Mouse (Mus musculus) embryo, embryonic 11 days (tissue): ENCODE results near the gene Hoxa7.

ENCODE experiments used
- DNase-seq: peaks from one replicate; pipeline ENCODE4 v3.0.0-alpha.2; 2015

Gene Hoxa7

GRCm38 (mm10) chr6:52208868-52209684, 12.6 kb downstream of the Hoxa7 start:
- no peak for DNase-seq

GRCm38 (mm10) chr6:52208072-52208867, 13.4 kb downstream of the Hoxa7 start, which contains the start of gene Hoxa6:
Hoxa6 (minus strand) TSS chr6:52208722.
- no peak for DNase-seq

GRCm38 (mm10) chr6:52207684-52207976, 14.0 kb downstream of the Hoxa7 start:
- no peak for DNase-seq

GRCm38 (mm10) chr6:52206882-52207683, 14.6 kb downstream of the Hoxa7 start:
- no peak for DNase-seq

GRCm38 (mm10) chr6:52205638-52206621, 15.7 kb downstream of the Hoxa7 start:
- DNase-seq = peak; percentile 63

GRCm38 (mm10) chr6:52205221-52205620, 16.4 kb downstream of the Hoxa7 start:
- DNase-seq = no peak

GRCm38 (mm10) chr6:52204050-52204752, 17.5 kb downstream of the Hoxa7 start, which contains the start of gene Hoxa5:
Hoxa5 (minus strand) TSS chr6:52204587.
- peak; percentile 92 for DNase-seq

- no peak for DNase-seq
Measured at GRCm38 (mm10) chr6:52203371-52204049, 18.1 kb downstream of the Hoxa7 start.

GRCm38 (mm10) chr6:52203121-52203370, 18.6 kb downstream of the Hoxa7 start:
- no peak for DNase-seq

- no peak for DNase-seq
Measured at GRCm38 (mm10) chr6:52202362-52203120, 19.1 kb downstream of the Hoxa7 start.

GRCm38 (mm10) chr6:52201269-52201668, 20.4 kb downstream of the Hoxa7 start:
- no peak for DNase-seq

GRCm38 (mm10) chr6:52200751-52201250, 20.9 kb downstream of the Hoxa7 start:
- DNase-seq = no peak

- no peak for DNase-seq
Measured at GRCm38 (mm10) chr6:52200073-52200750, 21.4 kb downstream of the Hoxa7 start.

- peak; percentile 88 for DNase-seq
Measured at GRCm38 (mm10) chr6:52197271-52197670, 24.4 kb downstream of the Hoxa7 start.

GRCm38 (mm10) chr6:52196811-52197210, 24.8 kb downstream of the Hoxa7 start:
- no peak for DNase-seq

- DNase-seq = peak; percentile 84
Measured at GRCm38 (mm10) chr6:52194690-52195089, 27.0 kb downstream of the Hoxa7 start.

GRCm38 (mm10) chr6:52191860-52192550, 29.6 kb downstream of the Hoxa7 start:
- peak; percentile 95 for DNase-seq
